Mouse (Mus musculus): ENCODE measurements around the gene Akain1. TPM values are rescaled to one million over a fixed set of nuclear protein-coding genes. Genes with fewer than 3 reads are reported as not detected.

Akain1 gene
- polyA plus RNA-seq, 1 experiment = not detected

DNA sequence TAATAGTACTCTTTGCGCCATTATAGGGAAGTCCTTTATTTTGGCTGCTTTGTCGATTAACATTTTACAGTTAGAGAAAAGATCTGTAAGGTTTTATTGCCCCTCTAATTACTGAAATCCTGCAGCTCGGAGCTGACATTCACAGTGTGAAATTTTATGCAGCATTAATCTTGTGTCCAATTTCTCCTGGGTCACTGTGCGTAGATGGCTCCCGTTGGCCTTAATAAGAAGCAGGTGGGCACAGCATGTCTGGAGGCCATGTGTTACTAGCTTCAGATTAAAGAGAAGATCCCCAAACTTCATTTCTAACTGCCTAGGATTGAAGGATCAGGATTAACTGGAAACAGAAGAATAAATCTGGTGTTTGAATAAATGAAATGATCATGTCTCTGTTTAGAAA, 92.3 kb downstream of the Akain1 start:
- Histone ChIP-seq H3K27ac (ENCODE audit: insufficient read depth, low read length) (no peak overlapping the region), H3K27me3 (ENCODE audit: control insufficient read depth, insufficient read depth, low read length) (no peaks in the 10 kb centered on the region), H3K4me1 (ENCODE audit: control insufficient read depth, insufficient read depth, insufficient read length) (no peaks in the 10 kb centered on the region), H3K4me3 (ENCODE audit: extremely low read depth, insufficient read depth, insufficient read length) (no peak overlapping the region), H3K36me3 (ENCODE audit: control insufficient read depth, insufficient read depth, low read length) (no peaks in the 10 kb centered on the region)
- 85% methylated on average over 5 of the region's 5 CpGs for WGBS
- no peak for TF ChIP-seq CTCF (IDR thresholded peaks at IDR 0.05; ENCODE audit: extremely low read depth, insufficient read depth, insufficient read length, insufficient replicate concordance)
- TF ChIP-seq POLR2A (IDR thresholded peaks at IDR 0.05; ENCODE audit: low read depth, low read length) = no peak
- DNase-seq (ENCODE audit: low read depth in 1 of 2, low spot score in 2 of 2) = no peak

Other genes starting within 250 kb of the Akain1 start
- gene Zbtb14, start 56.3 kb upstream of the Akain1 start, polyA plus RNA-seq (2012; rRNA removed) = 2.6 and 2.7 TPM in 2 replicates

Data from spleen, adult 2 months (tissue).